Mouse (Mus musculus) mouse embryonic stem cell (cell line): ENCODE data around the gene Gm20388.

Source experiments
- in situ Hi-C, 2 experiments: fragments of 300-500 bp; cut with MboI; formaldehyde crosslinking; loops; 1 replicate in 1 of 2; 3 replicates in 1 of 2; pipeline ENCODE4 v1.14.3; 2019 to 2020; ENCODE audit warnings: low sequenced_read_pairs in 2 of 2, low pct_unique_long_range_greater_than_20kb in 1 of 2, mixed read lengths in 1 of 2; ENCODE audit not compliant: unreplicated experiment in 1 of 2

Gene Gm20388

DNA sequence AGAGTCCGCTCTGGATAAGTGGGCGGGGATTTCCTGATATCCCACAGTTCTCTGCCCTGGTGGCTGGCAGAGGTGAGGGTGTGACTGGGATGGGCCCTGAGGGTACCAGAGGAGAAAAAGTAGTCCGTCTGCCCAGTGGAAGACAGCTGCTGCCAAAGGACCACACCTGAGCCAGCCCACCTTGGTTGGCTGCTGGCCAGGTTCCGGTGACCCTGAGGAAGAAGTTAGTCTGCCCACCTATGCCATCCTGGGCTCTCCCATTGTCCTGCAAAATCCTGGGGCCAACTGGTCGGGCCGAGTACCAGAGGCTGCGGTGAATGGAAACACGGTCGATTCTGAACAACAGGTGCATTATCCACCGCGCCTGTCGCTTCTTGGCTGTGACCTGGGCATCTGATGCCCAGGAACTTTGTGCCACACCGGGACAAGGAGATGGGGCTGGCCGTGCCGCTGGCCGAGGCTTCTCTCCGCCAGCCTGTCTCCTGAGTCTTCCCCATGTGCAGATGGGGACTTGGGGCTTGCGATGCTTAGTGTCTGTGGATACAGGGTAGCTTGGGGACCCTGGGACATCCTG, 643.9 kb downstream of the Gm20388 start:
- in situ Hi-C loops: no loop called here

DNA sequence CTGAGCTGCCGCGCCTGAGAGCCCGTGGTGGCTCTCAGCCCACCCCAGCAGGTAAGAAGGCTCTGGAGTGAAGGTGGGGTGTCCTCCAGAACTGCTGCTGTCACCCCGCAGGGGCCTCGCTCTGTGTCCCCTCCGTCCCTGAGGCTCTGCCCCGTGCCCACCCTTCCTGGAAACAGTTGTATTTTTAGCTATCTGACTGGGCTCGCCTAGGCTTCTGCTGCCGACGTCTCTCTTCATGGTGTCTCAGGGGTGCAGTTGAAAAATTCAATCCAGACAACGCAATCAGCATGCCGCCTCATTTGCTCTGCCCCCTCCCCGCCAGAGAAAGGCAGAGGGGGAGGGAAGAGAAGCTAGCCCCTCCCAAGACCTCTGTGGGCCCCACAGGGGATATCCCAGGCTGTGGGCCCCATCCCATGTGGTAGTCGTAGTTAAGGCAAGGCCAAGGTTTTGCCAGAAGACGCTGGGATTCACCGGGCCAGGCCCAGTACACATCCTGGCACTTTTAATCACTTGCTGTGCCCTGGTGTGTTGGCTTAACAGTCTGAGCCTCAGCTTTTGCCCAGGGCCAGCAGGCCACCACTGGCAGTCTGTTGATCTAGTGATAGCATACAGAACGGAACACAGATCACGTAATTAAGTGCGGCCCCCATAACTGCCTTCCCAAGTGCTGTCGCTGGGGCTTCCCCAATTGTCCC, 645.7 kb downstream of the Gm20388 start:
- in situ Hi-C loops: no loop called here

DNA sequence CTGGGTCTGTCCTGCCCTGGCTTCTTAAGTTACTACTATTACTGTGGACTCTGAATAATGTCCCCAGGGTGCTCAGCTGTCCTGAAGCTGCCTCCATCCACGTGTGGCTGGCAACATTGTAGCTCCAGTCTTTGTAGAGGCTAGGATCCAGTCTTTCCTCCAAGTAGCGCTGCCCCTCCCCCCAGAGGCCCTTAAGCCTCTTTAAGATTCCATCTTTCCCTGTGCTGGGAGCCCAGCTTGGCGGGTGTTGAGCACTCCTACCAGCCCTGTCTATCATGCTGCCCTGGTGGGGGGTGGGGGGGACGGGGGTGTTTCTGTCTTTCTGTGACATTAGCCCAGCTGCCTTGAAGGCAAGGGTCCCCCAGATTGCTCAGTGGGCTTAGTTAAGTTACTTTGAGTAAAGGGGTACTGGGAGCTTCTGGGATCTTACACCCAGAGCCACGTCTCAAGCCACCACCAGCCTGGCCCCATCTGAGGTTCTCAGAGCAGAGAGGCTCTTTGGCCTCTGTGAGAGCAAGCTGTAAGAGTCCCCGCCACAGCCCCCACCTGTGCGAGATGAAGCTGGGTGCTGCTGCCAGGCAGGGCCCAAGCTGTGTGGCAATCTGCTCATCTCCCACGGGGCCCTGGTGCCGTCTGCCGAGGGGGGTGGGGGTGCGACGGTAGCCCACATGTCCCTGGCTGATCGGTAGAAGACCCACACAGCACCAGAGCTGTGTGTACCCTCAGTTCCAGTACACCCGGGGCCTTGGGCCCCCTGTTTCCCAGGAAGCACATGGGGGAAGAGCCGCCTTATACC, 646.7 kb downstream of the Gm20388 start:
- in situ Hi-C loops: no loop called here

DNA sequence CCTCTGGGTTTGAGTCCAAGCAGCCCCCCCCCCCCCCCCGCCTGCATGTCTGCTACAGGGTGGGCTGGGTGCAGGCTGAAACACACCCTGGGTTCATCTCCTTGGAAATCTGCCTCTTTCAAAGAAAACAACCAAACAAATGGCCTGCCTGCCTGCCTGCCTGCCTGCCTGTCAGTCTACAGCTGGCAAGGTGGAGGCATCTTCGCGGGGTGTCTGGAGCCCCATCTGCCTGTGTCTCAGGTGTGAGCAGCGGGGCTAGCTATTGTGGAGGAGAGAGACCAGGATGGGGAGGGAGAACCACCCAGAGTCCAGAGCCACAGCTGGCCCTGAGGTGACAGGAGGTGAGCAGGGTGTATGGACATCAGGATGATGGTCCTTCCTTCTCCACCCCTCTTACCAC, 647.5 kb downstream of the Gm20388 start:
- in situ Hi-C loops: no loop called here

DNA sequence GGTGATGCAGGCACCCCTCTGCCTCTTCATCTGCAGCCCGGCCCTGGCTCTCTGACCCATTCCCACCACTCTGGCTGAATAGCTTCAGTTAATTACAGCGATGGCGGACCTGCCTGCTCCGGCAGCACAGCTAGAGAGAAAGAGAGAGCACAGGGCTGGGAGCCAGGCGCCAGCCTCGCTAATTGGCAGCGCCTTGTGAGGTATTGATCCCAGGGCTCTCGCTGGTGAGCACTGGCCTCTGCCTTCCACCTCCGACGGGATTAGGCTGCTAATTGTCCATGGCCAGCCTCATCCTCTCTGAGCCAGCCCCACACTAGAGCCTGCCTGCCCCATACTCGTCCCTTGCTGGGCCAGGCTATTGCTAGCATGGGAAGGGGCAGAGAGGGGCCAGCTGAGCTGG, 649.0 kb downstream of the Gm20388 start:
- in situ Hi-C loops: no loop called here

DNA sequence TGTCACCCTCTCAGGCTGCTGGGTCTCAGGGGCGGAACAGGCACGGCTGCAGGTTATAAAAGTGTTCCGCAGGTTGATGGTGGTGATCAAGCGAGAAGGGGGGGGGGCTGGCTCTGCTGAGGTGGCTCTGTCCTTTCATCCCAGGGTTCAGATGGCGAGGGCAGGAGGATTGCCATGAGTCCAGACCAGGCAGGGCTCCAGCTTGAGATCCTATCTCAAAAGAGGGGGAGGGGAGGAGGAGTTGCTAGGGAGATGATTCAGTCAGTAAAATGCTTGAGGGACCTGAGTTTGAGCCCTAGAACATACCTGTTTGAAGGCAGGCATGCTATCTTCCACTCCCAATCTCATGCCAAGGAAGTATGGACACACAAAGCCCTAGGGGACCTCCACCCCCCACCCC, 649.9 kb downstream of the Gm20388 start:
- in situ Hi-C loops: no loop called here

DNA sequence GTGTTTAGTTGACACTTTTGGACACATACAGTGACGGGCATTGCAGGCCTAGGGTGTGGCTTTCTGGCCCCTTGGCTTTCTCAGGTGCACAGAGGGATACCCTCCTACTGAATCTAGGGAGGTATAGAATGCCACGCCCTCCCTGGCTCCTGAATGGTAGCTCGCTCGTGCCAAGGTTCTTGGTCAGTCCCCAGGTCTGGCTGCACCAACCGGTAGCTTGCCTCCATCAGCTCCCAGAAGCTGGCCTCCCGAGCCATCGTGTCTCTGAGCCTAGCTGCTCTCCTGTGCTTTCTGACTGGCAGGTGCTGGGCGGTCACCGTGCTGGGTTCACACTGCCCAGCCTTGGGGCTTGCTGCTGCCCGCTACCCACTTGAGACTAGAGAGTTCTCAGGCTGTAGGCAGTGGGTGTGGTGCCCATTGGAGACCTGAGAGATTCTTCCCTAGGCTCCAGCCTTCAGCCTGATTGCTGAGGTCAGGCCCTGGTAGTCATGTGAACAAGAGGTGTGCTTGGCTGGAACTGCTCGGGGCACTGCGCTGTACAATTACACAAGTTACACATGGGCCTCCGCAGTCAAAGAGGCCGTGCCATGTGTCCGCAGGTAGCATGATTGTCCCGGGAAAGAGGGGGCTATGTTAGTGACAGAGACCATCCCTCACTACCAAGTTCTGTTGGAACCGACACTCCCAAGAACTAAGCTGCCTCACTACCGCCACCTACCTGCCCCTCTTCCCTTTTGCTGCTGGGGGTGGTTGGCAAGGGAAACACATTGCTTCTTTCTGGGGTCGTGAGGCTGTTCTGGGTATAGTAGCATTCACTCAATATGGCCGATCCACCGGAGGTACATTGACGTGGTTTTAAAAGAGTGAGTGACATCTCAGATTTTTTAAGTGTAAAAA, 651.1 kb downstream of the Gm20388 start:
- in situ Hi-C loops: no loop called here

DNA sequence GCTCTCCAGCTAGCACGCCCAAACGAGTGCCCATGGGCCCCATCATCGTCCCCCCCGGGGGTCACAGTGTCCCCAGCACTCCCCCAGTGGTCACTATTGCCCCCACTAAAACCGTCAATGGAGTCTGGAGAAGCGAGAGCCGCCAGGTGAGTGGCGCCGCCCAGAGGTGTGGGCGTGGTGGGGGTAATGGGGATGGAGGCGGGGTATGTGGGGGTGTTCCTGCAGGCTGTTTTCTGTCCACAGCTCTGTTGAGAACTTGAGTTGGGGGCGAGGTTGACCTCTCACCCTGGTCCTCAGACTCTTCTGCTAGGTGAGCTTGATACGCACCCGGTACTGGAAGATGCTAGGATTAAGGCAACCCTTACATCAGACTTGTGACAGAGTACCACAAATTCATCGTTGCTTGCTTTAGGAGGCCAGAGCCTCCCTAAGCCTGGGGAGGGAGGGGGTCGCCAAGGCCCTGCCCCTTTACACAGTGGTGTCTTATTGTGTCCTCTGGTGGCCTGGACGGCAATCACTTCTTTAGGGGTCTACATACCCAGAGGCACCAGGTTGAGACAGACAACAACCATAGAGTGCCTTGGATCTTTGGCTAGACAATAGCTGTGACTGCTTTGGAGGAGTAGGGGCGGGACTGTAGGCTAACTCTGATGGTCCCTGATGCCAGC, 652.2 kb downstream of the Gm20388 start:
- in situ Hi-C loops: no loop called here

DNA sequence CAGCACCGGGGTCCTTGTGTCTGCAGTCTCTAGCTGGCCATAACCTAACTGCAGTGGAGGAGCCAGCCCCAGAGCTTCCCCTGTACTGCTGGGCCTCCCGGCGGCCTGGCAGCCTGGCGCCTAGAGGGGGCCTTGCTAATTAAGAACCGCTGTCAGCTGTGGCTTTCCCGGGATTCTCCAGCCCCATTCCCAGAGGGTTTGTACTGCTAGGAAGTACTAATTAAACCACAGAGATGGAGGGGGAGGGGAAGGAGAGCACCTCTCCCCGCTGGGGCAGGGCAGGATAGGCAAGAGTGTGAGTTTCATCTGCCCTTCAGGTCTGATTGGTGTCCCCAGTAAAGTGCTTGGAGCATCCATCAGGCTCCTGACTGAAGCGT, 652.7 kb downstream of the Gm20388 start:
- in situ Hi-C loops: no loop called here

DNA sequence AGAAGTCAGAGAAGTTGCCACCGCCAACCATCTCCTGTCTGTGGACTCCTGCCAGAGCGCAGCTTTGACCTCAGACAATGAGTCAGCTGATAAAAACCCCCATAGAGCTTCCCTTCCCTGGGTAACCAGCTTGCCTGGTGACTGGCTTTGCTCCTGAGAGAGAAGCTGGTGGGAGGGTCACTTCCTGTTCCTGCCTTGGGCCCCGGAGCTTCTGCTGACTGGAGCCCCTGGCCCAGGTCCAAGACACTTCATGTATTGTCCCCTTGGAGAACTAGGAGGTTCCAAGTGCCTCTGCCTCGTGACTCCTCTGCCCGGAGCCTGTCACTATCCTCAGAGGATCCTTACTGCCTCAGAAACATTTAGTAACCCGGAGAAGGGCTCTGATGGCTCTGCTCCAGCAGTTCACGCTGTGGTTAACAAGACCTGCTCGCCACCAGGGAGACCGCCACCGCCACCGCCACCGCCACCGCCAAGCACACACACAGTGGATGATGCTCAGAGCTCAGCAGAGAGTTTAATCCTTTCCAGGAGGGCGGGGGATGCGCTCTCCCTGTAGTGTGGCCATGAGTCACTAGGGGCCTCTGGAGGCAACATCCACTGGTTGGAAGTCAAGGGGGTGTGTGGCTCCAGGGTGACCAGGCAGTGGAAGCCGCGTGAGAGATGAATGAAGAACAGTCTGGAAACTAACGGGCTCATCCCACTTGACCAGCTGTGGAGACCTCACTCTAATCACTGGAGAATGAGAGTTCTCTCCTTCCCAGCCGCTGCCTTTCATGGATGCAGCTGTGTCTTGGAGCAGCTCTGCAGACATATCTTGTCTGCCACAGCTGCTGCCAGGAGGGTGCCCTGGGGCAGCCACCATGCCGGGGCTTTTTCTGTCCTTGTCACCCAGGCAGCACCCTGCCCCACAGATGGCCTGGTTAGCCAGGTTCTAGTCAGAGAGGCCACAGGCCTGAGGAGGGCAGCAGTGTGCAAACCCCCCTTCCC, 653.5 kb downstream of the Gm20388 start:
- in situ Hi-C loops: no loop called here

DNA sequence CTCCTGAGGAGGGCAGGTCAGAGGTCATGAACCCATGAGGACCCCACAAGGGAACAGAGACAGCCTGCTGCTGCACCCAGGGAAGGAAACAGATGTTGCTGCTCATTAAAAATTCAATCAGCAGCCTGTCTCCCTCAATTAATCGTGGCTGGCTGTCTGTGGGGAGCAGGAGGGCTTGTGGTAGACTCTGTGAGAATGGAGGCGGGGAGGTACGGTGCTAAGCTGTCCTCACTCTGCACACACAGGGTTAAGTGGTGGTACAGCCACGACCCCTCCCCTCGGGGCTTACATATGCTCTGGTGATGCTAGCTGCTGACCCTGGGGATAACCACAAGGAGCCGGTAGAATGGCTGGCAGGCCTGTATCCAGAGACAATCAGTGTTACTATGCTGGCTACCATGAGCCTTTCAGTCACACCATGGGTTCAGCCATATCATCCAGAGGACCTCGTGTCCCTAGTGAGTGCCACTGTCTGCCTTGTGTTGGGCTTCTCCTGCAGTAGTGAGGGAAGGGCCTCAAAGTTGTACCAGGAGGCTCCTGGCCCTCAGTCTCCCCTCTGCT, 654.6 kb downstream of the Gm20388 start:
- in situ Hi-C loops: no loop called here

DNA sequence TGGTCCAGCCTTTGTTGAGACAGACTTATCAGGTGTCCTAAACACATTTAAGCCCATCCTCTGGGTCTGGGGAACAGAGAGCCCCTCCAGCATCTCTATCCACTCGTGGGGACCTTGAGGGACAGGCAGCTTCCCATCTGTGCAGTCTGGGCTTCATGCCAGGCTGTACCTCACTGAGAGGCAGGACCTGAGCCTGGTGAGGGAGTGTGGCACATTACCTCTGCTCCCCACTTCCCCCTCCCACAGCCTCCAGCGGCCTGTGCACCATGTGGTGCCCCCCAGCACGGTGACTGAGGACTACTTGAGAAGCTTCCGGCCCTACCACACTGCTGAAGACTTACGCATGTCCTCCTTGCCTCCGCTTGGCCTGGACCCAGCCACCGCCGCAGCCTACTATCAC, 656.0 kb downstream of the Gm20388 start:
- in situ Hi-C loops: no loop called here

DNA sequence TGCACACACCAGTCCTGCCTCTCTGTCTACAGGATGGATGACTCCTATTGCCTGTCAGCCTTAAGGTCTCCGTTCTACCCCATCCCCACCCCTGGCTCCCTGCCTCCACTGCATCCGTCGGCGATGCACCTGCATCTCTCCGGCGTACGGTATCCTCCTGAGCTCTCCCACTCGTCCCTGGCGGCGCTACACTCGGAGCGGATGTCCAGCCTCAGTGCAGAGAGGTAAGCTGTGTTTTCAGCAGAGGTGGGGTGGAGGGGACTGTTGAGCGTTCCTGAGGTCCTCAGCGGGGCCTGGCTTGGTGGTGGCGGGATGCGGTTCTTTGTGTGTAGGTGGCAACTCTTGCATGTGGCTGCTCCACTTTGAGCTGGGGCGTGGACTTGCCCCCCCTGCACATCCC, 657.1 kb downstream of the Gm20388 start:
- in situ Hi-C loops: no loop called here

DNA sequence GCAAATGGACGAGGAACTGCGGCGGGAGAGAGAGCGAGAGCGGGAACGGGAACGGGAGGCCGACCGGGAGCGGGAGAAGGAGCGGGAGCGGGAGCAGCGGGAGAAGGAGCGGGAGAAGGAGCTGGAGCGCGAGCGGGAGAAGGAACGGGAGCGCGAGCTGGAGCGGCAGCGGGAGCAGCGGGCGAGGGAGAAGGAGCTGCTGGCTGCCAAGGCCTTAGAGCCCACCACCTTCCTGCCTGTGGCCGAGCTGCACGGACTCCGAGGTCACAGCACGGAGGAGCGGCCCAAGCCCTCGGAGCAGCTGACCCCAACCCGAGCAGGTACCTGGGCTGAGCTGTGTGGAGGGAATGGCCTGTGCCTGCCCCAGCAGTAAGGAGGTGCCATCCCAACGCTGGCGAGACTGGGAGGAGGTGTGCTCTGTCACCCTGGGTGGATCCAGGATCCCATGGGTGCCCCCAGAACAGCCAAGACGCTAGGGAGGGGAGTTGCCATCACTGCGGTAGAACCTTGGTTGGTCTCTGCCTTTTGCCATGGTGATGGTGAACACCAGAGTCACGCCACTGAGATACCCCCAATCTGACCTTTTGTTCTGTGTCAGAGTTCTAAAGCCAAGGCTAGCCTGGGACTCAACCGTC, 657.6 kb downstream of the Gm20388 start:
- in situ Hi-C loops: no loop called here

DNA sequence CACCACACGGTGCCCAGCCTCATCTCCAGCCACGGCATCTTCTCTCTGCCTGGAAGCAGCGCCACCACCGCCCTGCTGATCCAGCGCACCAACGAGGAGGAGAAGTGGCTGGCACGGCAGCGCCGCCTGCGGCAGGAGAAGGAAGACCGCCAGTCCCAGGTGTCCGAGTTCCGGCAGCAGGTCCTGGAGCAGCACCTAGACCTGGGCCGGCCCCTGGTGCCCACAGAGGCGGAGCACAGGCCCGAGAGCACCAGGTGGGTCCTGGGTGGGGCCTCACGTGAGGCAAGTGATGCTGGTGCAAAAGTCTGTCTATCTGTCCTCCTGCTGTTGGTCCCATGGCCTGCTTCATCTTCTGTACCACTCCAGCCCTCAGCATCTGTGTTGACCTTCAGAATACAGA, 658.5 kb downstream of the Gm20388 start:
- in situ Hi-C loops: no loop called here

DNA sequence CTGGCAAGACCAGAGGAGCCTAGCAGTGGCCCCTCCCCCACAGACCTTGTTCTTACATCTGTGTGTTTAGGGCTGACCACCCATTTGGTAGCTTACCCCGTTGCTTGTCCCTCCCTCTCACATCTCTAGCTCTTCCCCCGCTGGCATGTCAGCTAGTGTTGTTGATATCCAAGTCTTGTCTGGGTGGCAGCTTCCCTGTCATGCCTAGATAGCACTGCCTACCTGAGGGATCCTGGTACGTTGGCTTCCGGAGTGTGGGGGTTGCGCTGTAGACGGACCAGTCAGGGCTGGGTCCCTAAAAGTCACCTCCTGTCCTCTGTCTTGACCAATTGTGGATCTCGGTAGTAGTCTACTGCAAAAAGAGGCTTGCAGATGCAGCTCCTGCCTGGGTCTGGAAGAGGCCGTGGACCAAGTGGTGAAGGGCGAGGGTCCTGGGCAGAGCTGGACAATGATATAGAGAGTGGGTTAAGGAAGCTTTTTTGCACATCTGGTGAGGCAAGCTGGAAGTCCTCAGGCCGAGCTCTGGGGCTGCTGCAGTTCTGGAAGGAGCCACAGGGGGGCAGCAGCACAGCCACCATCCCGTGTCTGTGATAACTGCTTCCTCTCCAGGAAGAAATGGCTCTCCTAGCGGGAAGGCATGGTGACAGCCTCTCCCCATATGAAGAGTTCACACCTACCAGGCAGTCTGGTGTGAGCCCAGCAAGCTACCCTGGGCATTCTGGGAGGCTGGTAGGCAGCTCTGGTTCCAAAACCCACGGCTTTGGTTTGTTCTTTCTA, 659.5 kb downstream of the Gm20388 start:
- in situ Hi-C loops: no loop called here
